Mouse (Mus musculus) urinary bladder, postnatal 36 days (tissue): Measurements from ENCODE around the gene Cfap45.

Source experiments
- DNase-seq, 2 experiments: peaks; one replicate each; pipeline ENCODE4 v3.0.0; 2022; ENCODE audit warnings: low spot score in 2 of 2, mixed read lengths in 1 of 2

The Cfap45 gene

DNA sequence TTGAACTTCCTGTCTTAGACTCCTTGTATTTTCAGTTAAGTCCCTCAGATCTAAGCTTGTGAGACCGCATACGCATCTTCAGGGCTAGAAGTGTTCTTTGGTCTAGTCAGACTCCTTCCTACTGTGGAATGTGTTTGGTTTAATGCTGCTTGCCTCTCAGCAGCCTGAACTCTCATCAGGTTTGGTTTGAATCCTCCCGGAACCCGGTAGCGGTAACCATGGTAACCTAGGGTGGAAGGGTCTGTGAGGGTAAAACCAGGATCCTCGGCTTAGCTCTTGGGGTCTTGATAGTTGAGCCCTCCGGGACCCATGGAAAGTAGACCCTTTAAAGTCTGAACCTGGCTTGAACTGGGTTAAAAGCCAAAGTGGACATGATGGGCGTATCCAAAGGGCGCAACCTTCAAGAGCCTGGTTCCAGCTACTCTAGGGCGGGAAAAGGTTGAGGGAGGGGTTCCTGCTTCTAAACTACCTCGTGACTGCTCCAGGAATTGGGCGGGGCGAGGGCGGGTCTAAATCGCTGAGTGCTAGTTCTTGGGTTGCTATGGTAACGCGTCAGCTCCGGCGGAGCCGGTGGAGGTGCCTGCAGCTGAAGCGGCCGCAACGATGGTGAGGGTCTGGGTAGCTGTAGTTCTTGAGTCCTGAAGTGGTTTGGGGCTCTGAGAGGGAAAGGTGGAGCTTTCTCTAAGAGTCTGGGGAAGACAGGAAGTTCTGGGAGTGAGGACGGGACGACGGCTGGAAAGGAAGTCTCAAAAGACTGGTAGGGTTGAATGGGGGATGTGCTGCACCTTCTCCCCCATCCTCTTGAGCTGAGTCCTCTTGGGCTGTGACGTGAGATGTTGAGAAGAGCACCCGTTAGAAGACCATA is at the start of gene Cfap45:
Gene Cfap45 (plus strand): TSS at position 226 of the 865 bp plus-strand sequence.
- peak; percentile 69 to 79 for DNase-seq

GRCm38 (mm10) chr1:172472909-172473308 is 47.7 kb upstream of the Cfap45 start:
- no peak for DNase-seq

GRCm38 (mm10) chr1:172474196-172474595 is 46.4 kb upstream of the Cfap45 start:
- no peak for DNase-seq

- no peak for DNase-seq
These were observed 45.4 kb upstream of the Cfap45 start, which contains the start of gene Slamf9 for GRCm38 (mm10) chr1:172475054-172475741. TSS of gene Slamf9 (plus strand) at chr1:172475358.

DNA sequence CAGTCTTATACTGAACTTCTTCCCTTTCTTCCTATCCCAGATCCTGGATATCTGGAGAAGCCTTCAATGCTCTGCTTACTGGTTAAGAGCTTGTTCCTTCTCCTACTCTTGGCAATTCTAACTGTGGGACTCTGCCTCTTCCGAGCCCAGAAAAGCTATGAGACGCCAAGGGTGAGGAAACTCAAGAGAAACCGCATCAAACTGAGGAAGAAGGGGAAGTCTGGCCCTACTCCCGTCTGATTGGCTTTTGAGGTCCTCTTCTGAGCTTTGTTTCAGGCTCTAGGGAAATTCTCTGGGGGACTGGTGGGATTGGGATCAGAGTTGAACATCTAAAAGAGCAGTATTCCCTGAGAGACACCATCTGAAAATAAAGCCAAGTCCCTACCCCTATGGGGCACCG is 42.6 kb upstream of the Cfap45 start:
- no peak for DNase-seq

DNA sequence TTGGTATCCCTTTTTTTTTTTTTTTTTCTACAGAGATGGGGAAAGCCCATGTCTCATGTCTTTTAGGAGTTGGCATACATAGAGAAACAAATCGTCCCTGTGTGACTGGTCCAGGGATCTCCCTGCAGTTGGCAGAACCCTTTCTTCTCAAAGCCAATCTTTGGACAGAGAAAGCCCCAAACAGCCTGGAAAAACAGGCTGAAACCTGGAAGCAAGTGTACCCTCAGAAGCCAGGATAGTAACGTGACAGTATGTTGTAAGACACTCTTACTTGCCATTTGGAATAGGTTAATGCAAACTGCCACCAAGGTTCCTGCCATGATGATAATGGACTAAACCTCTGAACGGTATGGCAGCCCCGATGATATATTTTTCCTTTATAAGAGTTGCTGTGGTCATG is 40.2 kb upstream of the Cfap45 start:
- no peak for DNase-seq

- DNase-seq, result no peak
These were observed 39.5 kb upstream of the Cfap45 start for GRCm38 (mm10) chr1:172481111-172481510.

DNA sequence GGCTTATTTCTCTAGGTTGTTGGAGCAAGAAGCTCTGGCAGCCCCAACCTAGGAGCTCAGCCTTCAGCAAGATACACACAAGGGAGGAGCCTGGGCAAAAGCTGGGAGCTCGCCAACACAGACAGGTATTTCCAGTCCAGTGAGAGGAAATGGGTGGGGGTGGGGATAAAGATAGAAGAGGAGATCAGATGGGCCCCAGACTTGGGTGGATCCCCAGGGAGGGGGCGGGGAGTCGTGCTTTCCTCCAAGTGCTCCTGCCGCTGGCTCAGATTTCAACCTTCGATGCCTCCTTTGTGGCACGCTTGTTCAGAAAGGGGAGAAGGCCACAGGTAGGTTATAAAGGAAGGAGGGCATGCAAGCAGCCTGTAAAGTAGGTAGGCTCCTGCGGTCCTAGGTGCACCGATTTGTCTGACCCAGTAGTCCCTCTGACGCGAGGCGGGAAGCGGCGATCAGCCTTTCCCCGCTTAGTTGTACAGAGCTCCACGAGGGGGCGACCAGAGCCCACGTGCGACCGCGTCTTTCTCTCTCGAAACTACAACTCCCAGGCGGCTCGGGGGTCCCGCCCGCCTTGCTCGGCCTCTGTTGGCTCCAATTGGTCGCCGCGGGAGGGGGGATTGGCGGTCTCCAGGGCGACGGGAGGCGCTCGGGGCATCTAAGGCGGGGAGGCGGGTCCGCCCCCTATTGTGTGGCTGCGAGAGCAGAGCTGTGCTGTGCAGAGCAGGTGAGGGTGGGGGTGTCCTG is 38.9 kb upstream of the Cfap45 start, which contains the start of gene Igsf9:
Gene Igsf9 (plus strand): TSS at position 249 of the 741 bp plus-strand sequence.
- DNase-seq, result peak; percentile 84 to 88

DNA sequence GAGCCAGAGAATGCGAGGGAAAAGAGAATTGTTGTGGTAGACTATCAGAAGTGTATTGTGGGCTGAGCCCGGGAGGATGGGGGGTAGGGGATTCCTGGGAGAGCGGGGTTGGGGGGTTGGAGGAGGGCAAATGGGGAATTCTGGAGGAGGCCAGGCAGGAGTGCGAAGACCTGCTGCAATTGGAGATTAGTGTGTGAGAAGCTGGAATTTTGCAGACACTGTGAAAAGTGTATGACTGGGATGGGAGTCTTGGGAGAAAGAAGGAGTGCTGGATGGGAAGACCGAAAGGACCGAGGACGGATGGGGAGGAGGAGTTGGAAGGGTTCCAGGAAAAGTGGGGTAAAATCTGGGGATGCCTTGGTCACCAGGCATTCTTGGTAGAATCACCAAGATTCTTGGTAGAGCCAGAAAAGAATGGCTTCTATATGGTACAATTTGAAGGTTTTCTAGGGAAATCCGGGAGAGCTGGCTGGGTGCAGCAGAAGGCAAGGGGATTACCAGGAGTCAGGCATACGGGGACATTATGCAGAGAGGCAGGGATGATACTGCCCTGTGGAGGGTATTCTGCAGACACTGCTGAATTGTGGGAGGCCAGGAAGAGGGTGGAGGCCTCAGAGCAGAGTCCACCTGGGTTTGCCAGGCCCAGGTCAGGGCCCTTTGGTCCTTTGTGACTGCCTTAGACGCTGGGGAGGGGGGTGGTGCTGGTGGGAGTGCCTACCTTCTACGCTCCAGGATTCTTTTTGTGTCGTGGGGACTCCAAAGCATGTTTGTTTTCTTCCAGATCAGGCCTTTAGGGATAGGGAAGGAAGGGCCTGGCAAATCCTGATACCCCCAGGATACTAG is 37.9 kb upstream of the Cfap45 start:
- no peak for DNase-seq

- DNase-seq, result no peak
These were observed 37.3 kb upstream of the Cfap45 start for GRCm38 (mm10) chr1:172483361-172483660.

- DNase-seq, result no peak
These were observed 36.4 kb upstream of the Cfap45 start for GRCm38 (mm10) chr1:172484236-172484635.

DNA sequence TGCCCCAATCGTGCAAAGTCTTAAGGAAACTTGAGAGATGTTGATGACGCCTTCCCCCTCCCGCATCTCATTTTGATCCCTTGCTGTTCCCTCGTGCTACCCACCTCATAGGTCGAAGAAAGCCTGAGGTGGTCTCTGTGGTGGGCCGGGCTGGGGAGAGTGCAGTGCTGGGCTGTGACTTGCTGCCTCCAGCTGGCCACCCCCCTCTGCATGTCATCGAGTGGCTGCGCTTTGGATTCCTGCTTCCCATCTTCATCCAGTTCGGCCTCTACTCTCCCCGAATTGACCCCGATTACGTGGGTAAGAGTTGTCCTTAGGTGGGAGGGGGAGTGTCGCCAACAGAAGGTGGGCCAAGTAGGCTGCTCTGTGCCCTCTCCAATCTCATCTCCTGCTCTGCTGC is 35.9 kb upstream of the Cfap45 start:
- no peak for DNase-seq

GRCm38 (mm10) chr1:172485821-172486220 is 34.8 kb upstream of the Cfap45 start:
- no peak for DNase-seq

DNA sequence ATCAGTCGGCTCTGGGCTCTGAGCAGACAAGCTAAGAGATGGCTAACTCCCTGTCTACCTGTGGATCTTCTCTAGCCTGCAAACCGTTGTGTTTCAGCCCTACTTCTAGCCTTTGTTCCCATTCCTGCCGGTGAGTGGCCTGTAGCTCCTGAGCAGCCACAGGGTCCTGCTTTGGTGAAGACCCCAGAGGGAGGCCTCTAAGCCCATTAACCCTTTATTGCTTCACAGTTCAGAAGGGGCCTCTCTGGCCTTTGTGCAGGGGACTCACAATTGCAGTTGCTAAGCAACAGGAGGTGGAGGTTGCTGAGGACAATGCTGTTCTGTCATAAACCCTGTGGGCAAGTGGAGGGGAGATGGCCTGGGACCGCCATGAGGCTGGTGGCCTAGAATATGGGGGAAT is 34.4 kb upstream of the Cfap45 start:
- DNase-seq, result no peak

GRCm38 (mm10) chr1:172486651-172487050 is 34.0 kb upstream of the Cfap45 start:
- no peak for DNase-seq

- DNase-seq, result no peak
These were observed 32.7 kb upstream of the Cfap45 start for GRCm38 (mm10) chr1:172487859-172488258.

DNA sequence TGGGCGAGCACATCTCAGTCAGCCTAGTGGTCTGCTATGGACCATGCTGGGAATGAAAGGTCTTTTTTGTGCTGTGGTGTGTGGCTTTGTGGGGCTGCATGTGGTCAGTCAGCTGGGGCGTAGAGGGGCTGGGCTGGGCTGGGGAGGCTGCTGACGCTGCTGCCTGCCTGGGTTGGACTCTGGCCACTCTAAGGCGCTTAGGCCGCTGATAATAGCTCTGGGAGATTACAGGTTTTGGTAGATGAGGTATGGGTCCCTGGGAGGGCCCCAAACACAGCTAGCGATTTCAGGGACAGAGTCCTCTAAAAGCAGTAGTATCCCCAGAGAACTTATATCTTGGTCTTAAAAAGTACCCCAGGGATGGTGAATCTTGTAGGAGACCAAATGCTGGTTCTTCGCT is 31.8 kb upstream of the Cfap45 start:
- DNase-seq, result no peak

DNA sequence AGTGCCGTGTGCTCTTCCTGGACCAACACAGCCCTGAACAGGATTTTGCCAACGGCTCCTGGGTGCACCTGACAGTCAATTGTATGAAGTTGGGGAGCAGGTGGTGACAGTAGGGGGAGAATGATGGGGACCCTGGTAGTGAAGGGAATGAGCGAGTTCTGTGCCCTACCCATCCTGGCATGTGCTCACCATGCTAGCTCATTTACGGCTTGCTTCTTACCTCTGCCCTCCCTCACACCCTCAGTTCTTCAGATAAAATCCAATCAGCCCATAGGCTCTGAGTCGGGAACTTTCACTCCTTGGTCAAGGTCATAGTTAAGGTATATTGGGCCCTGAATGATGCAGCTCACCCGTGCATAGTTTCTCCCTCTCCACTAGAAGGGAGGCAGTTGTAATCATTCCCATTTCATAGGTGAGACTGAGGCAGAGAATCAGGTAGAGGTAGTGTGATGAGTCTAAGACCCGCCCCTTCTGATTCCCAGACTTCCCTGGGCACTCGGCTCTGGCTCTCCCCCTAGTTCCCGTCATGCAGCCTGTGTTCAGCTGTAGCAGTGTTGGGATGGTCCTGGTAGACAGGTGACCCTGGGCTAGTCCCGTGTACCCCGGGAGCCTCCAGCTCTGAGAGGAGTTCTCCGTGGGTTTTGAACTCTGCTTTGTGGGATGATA is 30.9 kb upstream of the Cfap45 start:
- DNase-seq, result no peak

- peak; percentile 87 to 90 for DNase-seq
These were observed 30.3 kb upstream of the Cfap45 start for GRCm38 (mm10) chr1:172490261-172490661.

DNA sequence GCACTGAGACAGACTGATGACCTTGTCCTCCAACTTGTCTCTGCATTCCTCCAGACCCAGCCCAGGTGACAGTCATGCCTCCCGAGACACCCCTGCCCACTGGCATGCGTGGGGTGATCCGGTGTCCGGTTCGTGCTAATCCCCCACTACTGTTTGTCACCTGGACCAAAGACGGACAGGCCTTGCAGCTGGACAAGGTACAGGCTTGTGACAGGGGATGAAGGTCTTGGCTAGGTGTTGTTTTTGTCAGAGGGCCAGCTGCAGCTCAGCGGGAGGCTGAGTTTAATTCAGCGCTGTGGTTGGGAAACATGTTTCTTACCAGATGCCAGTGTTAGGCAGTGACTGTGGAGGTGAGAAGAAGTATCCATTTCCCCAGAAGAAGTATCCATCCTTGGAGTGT is 28.6 kb upstream of the Cfap45 start:
- no peak for DNase-seq

GRCm38 (mm10) chr1:172493516-172493915 is 27.1 kb upstream of the Cfap45 start:
- no peak for DNase-seq
